Mouse (Mus musculus) mature B cell (primary cell): ENCODE results near the gene Synj2.

Experiments
- in situ Hi-C: fragments of 300-500 bp; cut with MboI; formaldehyde crosslinking; loops from 2 replicates; pipeline ENCODE4 v1.14.3; 2019

Synj2 gene

DNA sequence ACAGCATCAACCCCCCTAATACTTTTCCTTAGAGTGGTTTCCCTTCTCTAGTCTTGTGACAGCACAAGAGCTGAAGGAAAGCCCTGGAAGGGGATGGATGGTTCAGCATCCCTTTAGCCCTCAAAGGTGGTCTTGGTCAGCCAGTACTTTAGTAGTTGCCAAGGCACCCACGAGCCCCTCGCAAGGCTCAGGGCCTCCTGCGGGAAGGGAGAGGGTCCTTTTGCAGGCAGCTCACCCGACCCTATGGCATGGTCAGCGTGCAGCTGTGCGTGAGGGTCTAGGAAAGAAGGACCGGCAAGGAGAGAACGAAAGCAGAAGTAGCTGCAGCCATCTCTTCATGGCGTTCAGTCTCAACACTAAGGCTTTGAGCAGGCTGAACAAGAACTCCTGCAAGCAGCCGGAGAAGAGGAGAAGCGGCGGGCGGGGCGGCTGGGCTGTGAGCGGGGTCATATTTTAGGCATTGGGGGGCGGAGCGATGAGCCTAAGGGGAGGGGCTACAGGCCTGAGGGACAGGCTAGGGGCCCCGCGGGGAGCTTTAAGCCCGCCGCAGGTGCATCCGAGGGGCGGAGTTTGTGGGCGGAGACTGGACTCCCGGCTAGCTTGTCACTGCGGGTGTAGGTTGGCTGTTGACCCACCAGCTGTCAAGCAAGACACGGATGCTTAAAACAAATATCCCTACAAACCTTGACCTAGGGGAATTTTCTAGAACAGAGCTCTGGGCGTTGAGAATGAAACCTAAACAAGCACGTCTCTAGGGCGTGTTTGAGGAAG is 6.3 kb upstream of the Synj2 start:
- in situ Hi-C loops: no loop called here

GRCm38 (mm10) chr17:5935680-5936079 is 5.4 kb upstream of the Synj2 start:
- in situ Hi-C loops: no loop called here

- in situ Hi-C loops: no loop called here
These were observed 4.8 kb upstream of the Synj2 start for GRCm38 (mm10) chr17:5936276-5936675.

GRCm38 (mm10) chr17:5937441-5937840 is 3.6 kb upstream of the Synj2 start:
- in situ Hi-C loops: no loop called here

GRCm38 (mm10) chr17:5939871-5940270 is 1.2 kb upstream of the Synj2 start:
- in situ Hi-C loops: no loop called here

DNA sequence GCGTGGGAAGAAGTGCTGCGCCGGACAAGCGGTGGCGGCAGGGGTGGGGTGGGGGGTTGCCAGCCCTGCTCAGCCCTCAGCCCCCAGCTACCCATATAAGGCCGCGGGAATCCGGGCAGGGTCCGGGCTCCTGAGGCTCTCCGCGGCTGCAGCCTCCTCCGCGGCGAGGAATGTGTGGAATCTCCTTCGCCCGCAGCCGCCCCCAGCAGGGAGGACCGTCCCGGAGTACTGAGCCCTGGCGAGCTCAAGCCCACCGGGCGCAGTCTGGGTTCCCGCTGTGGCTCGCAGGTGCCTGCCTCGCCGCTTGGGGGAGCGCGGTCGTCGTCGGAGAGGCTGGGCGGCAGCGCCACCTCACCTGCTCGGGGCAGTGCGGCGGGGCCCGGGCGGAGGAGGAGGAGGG is 288 bp upstream of the Synj2 start:
- in situ Hi-C loops: no loop called here

GRCm38 (mm10) chr17:5942156-5942555 is 1.1 kb downstream of the Synj2 start:
- in situ Hi-C loops: no loop called here

- in situ Hi-C loops: no loop called here
These were observed 2.0 kb downstream of the Synj2 start for GRCm38 (mm10) chr17:5943053-5943452.

GRCm38 (mm10) chr17:5947039-5947438 is 6.0 kb downstream of the Synj2 start:
- in situ Hi-C loops: no loop called here

DNA sequence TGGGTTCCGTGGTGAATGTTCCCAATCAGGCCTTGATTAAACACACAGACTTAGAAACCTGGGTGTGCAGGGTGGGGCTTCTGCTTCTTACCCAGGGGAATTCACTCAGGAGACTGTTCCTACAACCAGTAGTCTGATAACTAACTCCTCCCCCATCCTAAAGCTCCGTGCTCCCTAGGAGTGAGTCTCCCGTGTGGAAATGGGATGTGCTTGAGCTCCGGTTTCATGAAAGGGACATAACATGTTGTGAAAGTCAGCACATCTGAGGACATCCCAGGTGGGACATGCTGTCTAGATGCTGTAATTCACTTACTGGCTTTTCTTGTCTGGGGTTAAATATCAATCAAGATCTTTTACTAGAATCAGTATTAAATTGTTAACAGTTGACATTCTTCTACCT is 11.4 kb downstream of the Synj2 start:
- in situ Hi-C loops: no loop called here

DNA sequence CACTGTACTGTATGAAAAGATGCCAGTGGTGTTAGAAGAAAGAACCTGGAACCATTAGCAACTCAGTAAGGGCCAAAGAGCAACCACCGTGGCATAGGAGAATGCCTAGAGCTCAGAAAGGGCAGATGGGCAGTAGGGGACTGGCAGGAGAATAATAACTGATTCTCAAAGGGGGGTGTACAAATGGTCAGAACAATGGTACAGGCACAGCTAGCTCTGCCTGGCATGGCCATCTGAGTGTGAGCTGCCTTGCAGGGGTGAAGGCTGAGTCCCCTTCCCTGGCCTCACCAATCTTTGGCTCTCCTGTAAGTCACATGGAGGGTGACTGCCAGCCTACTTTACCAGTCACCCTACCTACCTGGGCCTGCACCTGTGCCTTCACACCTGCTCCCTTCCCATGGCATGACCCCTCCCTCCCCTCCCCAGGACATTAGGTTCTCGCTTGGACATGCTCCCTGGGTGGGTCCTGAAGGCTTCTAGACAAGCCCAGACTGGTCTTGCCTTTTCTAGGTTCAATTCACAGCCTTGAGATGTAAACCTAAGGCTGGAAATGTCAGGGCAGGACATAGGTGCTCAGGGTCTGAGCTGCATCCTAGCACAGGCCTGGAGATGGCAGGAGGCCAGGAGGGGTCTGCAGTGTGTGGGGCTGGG is 15.4 kb downstream of the Synj2 start:
- in situ Hi-C loops: no loop called here

DNA sequence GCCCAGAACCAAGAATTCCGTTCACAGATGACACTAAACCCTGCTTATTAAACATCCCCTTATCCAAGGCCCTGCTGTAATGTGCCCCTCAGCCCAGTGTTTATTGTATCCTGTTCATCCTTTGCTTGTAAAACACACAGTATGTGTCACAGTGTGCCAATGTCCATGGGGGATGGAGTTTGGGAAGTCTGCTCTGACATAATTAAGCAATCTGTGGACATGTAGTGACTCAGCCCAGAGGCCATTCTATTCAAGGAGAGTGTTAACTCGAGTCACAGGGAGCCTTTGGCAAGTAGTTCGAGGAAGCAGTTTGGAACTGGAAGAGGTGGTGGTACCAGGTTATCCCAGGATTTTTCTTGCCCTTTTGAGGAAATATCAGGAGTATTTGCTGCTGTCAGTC is 16.0 kb downstream of the Synj2 start:
- in situ Hi-C loops: no loop called here

GRCm38 (mm10) chr17:5958229-5958628 is 17.1 kb downstream of the Synj2 start:
- in situ Hi-C loops: no loop called here

DNA sequence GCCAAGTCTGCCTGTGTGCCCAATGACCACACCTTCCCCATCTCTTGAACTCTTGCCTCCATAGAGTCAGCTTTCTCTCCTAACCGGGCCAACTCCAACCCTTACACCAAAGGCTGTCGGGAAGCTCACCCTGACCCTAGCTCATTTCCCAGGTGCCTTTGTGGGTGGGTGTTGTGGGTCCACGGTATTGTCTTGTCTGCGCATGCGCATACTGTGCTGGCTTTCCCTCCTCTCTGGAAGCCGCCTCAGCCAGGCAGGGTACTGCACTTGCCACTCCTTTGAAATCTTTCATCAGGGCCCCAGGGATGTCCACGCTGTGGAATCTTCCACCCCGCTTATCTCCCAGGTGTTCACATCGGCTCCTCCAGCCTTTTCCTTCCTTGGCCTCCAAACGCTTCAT is 17.6 kb downstream of the Synj2 start:
- in situ Hi-C loops: no loop called here

GRCm38 (mm10) chr17:5959096-5959495 is 18.0 kb downstream of the Synj2 start:
- in situ Hi-C loops: no loop called here

DNA sequence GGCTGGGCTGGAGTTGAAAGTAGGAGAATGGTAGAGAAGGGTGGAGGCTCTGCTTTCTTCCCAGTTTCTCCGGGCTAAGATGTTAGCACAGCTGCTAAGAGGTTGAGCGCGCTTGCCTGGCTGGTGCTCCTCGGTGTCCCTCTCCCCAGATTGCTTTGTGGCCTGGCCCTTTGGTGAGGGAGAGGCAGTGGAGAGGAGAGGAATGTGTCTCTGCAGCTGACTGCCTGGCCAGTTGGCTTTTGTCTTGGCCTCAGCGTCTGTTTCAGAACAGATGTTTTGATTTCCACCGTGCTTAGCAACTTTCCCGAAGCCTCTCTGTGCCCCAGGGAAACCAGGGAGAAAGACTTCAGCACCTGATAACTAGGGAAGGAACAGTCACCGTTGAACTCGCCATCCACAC is 18.7 kb downstream of the Synj2 start:
- in situ Hi-C loops: no loop called here

DNA sequence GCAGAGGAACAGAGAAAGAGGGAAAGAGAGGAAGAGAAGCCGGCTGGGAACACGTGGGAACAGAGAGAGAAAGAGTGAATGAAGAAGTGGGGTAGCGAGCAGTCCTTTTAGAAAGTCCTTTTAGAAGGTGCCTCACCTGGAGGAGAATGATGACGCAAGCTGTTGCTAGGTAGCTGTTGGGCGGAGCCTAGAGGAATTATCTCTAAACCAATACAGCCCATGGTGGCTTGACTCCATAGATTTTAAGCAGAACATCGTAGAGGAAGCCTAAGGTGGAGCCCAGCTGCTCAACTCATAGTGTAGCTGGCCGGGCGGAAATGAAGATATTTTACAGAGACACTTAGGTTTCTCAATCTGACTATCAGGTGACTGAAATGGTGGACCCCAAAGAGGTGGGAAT is 22.7 kb downstream of the Synj2 start:
- in situ Hi-C loops: no loop called here

DNA sequence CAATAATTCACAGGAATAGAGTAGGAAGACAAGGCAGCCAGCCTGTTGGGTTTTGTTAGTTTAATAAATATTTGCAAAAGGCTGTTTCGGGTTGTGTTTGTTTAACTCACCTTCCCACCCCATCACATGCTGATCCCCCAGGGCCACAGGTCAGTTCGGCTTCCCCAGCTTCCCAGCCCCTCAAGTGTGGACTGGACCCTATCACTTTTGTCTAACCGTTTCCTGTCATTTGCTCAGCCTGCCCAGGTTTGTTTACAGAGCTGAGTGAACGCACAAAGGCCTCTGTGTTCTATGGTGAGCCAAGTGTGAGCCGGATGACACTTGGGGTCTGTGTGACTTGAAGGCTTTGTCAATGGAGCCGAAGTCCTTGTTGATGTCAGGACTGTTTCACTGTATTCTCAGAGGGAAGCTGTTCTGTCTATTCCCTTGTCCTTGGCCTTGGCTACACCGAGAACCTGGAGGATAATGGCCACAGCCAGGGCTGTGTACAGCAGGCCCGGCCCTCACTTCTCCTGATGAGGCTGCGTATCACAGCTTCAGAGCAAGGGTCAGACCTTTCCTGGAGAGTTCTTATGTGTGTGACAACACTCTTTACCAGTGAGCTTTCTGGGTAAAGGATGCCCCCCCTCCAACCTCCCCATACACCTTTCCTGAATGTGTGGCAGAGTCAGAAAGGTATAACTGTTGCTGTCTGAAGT is 24.2 kb downstream of the Synj2 start:
- in situ Hi-C loops: no loop called here

DNA sequence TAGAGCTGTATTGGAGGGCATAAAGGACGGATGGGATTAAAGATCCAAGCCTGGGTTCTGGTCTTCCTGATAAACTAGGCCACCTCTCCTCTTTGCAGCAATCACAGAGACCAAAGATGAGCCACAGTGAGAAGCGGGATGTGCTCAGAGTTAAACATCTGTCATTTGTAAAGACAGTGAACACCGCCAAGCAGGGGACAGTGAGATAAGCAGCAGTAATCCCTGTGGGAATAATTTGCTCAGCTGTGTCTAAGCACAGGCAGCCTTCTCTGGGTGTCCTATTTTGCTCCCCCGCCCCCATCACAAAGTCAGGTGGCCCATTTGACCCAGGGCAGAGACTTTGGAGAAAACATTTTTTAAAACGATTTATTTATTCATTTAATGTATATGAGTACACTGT is 25.6 kb downstream of the Synj2 start:
- in situ Hi-C loops: no loop called here

DNA sequence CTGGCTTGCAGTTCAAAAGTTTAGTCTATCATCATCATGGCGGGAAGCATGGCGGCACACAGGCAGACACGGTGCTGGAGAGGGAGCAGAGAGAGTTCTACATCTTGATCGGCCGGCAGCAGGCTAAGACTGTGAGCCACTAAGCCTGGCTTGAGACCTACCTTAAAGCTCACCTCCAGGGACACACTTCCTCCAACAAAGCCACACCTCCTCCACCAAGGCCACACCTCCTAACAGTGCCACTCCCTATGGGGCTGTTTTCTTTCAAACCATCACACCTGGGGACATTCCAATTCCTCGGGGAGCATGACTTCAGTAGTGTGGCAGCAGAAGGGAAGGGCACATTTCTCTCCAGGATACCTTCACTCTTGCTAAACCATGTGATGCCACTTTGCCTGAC is 27.5 kb downstream of the Synj2 start:
- in situ Hi-C loops: no loop called here

- in situ Hi-C loops: no loop called here
These were observed 28.2 kb downstream of the Synj2 start for GRCm38 (mm10) chr17:5969246-5969645.

DNA sequence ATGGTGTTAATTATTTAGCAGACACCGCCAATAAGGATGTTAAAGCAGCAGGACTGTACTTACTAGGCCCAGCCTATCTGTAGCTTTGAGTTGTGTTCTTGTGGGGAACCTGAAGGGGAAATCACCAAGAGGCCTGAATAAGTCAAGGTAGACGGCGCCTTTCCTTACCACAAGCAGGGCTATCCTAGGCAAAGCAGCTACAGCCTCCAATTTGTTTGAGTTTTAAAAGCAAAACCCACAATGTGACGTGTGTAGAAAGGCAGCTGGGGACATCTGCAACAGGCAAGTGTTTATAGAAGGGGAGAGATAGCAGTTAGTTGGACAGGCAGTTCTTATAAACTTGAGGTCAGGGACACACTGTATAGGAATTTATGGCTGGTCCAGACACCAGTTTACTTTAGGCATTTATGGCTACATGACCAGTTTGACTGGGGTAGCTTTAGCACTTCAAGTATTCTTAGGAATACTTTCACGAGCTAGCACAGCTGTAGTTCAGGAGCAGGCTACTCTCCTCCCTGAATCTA is 29.3 kb downstream of the Synj2 start:
- in situ Hi-C loops: no loop called here

DNA sequence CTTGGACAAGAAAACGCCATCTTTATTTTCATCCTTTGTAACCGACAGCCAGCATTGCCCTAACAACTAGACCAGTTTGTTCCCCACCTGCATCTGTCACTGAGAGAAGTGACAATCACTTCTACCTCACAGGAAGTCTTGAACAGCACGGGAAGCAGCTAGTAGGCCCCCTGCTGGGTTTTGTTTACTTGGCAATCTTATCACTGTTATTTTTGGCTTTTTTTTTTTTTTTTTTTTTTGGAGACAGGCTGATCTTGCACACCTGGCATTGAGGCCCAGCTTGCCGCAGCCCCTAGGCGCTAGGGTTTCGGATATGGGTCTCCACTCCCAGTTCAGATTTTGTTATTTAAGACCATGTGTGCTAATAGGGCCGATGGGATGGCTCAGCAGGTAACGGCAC is 32.5 kb downstream of the Synj2 start:
- in situ Hi-C loops: no loop called here
